Mouse (Mus musculus) hindbrain, embryonic 16.5 days (tissue): ENCODE measurements around the gene Gpr4. TPM values are rescaled to one million over a fixed set of nuclear protein-coding genes. Genes with fewer than 3 reads are reported as not detected.

ENCODE experiments used
- ATAC-seq: fragments of 200-750 bp; cut with Nextera tagmentation; 2 replicates; pipeline ENCODE4 v1.8.0; 2017; ENCODE audit warnings: moderate TSS enrichment, moderate library complexity
- H3K27ac ChIP-seq: fragments of 300-500 bp; sonication (generic); 2 replicates; pipeline ENCODE4 v1.5.1; 2014; ENCODE audit warnings: low read depth, mild to moderate bottlenecking, control low read depth, low read length, moderate library complexity
- H3K27me3 ChIP-seq: fragments of 300-500 bp; sonication (generic); replicated peaks from 2 replicates; pipeline ENCODE4 v1.6.1; 2014; ENCODE audit warnings: low read length; ENCODE audit not compliant: control insufficient read depth, insufficient read depth
- H3K36me3 ChIP-seq: fragments of 300-500 bp; sonication (generic); 2 replicates; pipeline ENCODE4 v1.6.1; 2014; ENCODE audit warnings: mild to moderate bottlenecking, low read length, moderate library complexity, mixed read lengths; ENCODE audit not compliant: control insufficient read depth, insufficient read depth
- H3K4me1 ChIP-seq: fragments of 300-500 bp; sonication (generic); 2 replicates; pipeline ENCODE4 v1.6.1; 2014; ENCODE audit warnings: low read depth, low read length; ENCODE audit not compliant: control insufficient read depth, insufficient read depth
- H3K4me2 ChIP-seq: fragments of 300-500 bp; sonication (generic); 2 replicates; pipeline ENCODE4 v1.6.1; 2014; ENCODE audit warnings: mild to moderate bottlenecking, low read length, control low read depth, moderate library complexity
- H3K4me3 ChIP-seq: fragments of 300-500 bp; sonication (generic); 2 replicates; pipeline ENCODE4 v1.5.1; 2014; ENCODE audit warnings: mild to moderate bottlenecking, low read length, control low read depth, moderate library complexity
- H3K9ac ChIP-seq: fragments of 300-500 bp; sonication (generic); 2 replicates; pipeline ENCODE4 v1.6.1; 2014; ENCODE audit warnings: low read depth, mild to moderate bottlenecking, control low read depth, low read length, moderate library complexity
- H3K9me3 ChIP-seq: fragments of 300-500 bp; sonication (generic); 2 replicates; pipeline ENCODE4 v1.6.1; 2014; ENCODE audit warnings: mild to moderate bottlenecking, low read length, moderate library complexity; ENCODE audit not compliant: control insufficient read depth
- WGBS: fragments of 180-500 bp; shearing (Covaris S2); extraction: QIAGEN DNeasy Blood & Tissue Kit; methylation state at CpG from one replicate; pipeline ENCODE4 v1.1.7; 2014; 5-methylcytosine and 5-hydroxymethylcytosine counted together
- polyA plus RNA-seq: library from polyadenylated mRNA; unstranded; fragments of >200 nt; fragmentation: Nextera tagmentation; extraction: Ambion mirVana; gene quantifications from 2 replicates; pipeline ENCODE4 v1.2.1, GENCODE M21; 2015

Gpr4 gene
- polyA plus RNA-seq, 1 experiment from 2014 or later = 3.1 TPM

GRCm38 (mm10) chr7:19229404-19229803 is 17.1 kb downstream of the Gpr4 start:
- no peaks in the 10 kb centered on the region for H3K9me3 ChIP-seq
- no peak overlapping the region; the same call in 1 of the 2 replicates for H3K27ac ChIP-seq
- H3K4me3 ChIP-seq = peak overlapping the region; percentile 56
- H3K9ac ChIP-seq = peak overlapping the region; percentile 71
- 42% methylated on average over 5 of the region's 5 CpGs for WGBS
- H3K4me1 ChIP-seq = peaks cover 15% of the 10 kb centered on the region
- H3K27me3 ChIP-seq = no peaks in the 10 kb centered on the region
- peak overlapping the region; percentile 91 for H3K4me2 ChIP-seq
- no peak for ATAC-seq
- no peaks in the 10 kb centered on the region for H3K36me3 ChIP-seq

- H3K4me1 ChIP-seq = peaks cover 15% of the 10 kb centered on the region
- H3K4me2 ChIP-seq = no peak overlapping the region
- H3K27me3 ChIP-seq = no peaks in the 10 kb centered on the region
- H3K36me3 ChIP-seq = no peaks in the 10 kb centered on the region
- no peak overlapping the region for H3K4me3 ChIP-seq
- 93% methylated on average over 2 of the region's 2 CpGs for WGBS
- no peaks in the 10 kb centered on the region for H3K9me3 ChIP-seq
- no peak for ATAC-seq
- no peak overlapping the region for H3K27ac ChIP-seq
- H3K9ac ChIP-seq = no peak overlapping the region
These were observed 17.8 kb downstream of the Gpr4 start for GRCm38 (mm10) chr7:19230041-19230580.

GRCm38 (mm10) chr7:19230899-19231298 is 18.6 kb downstream of the Gpr4 start:
- no peak overlapping the region for H3K4me3 ChIP-seq
- no peak overlapping the region for H3K4me2 ChIP-seq
- 98% methylated on average over 5 of the region's 5 CpGs for whole genome bisulfite sequencing
- ATAC-seq = no peak
- H3K36me3 ChIP-seq = no peaks in the 10 kb centered on the region
- peaks cover 18% of the 10 kb centered on the region for H3K4me1 ChIP-seq
- no peaks in the 10 kb centered on the region for H3K27me3 ChIP-seq
- no peak overlapping the region for H3K27ac ChIP-seq
- H3K9ac ChIP-seq = no peak overlapping the region
- no peaks in the 10 kb centered on the region for H3K9me3 ChIP-seq

GRCm38 (mm10) chr7:19231849-19232248 is 19.5 kb downstream of the Gpr4 start:
- peaks cover 21% of the 10 kb centered on the region for H3K4me1 ChIP-seq
- H3K9ac ChIP-seq = no peak overlapping the region
- whole genome bisulfite sequencing = 91% methylated on average over 3 of the region's 3 CpGs
- no peak overlapping the region for H3K4me2 ChIP-seq
- no peak overlapping the region for H3K27ac ChIP-seq
- no peaks in the 10 kb centered on the region for H3K9me3 ChIP-seq
- no peak for ATAC-seq
- H3K36me3 ChIP-seq = no peaks in the 10 kb centered on the region
- H3K4me3 ChIP-seq = no peak overlapping the region
- H3K27me3 ChIP-seq = no peaks in the 10 kb centered on the region

GRCm38 (mm10) chr7:19234652-19235051 is 22.3 kb downstream of the Gpr4 start:
- H3K27me3 ChIP-seq = no peaks in the 10 kb centered on the region
- H3K4me1 ChIP-seq = peaks cover 12% of the 10 kb centered on the region
- no peak overlapping the region for H3K27ac ChIP-seq
- H3K9ac ChIP-seq = no peak overlapping the region
- ATAC-seq = no peak
- no peaks in the 10 kb centered on the region for H3K9me3 ChIP-seq
- no peak overlapping the region for H3K4me3 ChIP-seq
- no peak overlapping the region for H3K4me2 ChIP-seq
- no peaks in the 10 kb centered on the region for H3K36me3 ChIP-seq
- WGBS = 79% methylated on average over 5 of the region's 5 CpGs

GRCm38 (mm10) chr7:19235092-19235671 is 22.8 kb downstream of the Gpr4 start:
- H3K27me3 ChIP-seq = no peaks in the 10 kb centered on the region
- peaks cover 10% of the 10 kb centered on the region for H3K4me1 ChIP-seq
- H3K4me2 ChIP-seq = no peak overlapping the region
- 96% methylated on average over 2 of the region's 2 CpGs for WGBS
- no peaks in the 10 kb centered on the region for H3K36me3 ChIP-seq
- H3K27ac ChIP-seq = no peak overlapping the region
- no peak for ATAC-seq
- no peak overlapping the region for H3K9ac ChIP-seq
- no peaks in the 10 kb centered on the region for H3K9me3 ChIP-seq
- no peak overlapping the region for H3K4me3 ChIP-seq

- Histone ChIP-seq H3K4me3 (no peak overlapping the region), H3K4me2 (no peak overlapping the region), H3K4me1 (peaks cover 10% of the 10 kb centered on the region), H3K9me3 (no peaks in the 10 kb centered on the region), H3K27me3 (no peaks in the 10 kb centered on the region), H3K36me3 (no peaks in the 10 kb centered on the region), H3K27ac (peak overlapping the region; percentile 17; the same call in 1 of the 2 replicates), H3K9ac (no peak overlapping the region)
- WGBS = 65% methylated on average over 2 of the region's 2 CpGs
- ATAC-seq = no peak
These were observed 24.1 kb downstream of the Gpr4 start for GRCm38 (mm10) chr7:19236411-19236810.

- no peak overlapping the region for H3K4me2 ChIP-seq
- no peak overlapping the region for H3K9ac ChIP-seq
- ATAC-seq = no peak
- 97% methylated on average over 4 of the region's 4 CpGs for WGBS
- H3K27me3 ChIP-seq = no peaks in the 10 kb centered on the region
- H3K27ac ChIP-seq = no peak overlapping the region
- peaks cover 10% of the 10 kb centered on the region for H3K4me1 ChIP-seq
- no peak overlapping the region for H3K4me3 ChIP-seq
- no peaks in the 10 kb centered on the region for H3K9me3 ChIP-seq
- no peaks in the 10 kb centered on the region for H3K36me3 ChIP-seq
These were observed 26.0 kb downstream of the Gpr4 start for GRCm38 (mm10) chr7:19238344-19238743.

- WGBS = 0% methylated on average over 1 of the region's 1 CpGs
- Histone ChIP-seq H3K9ac (no peak overlapping the region; the same call in 1 of the 2 replicates), H3K4me3 (no peak overlapping the region), H3K9me3 (no peaks in the 10 kb centered on the region), H3K36me3 (no peaks in the 10 kb centered on the region), H3K27me3 (no peaks in the 10 kb centered on the region), H3K4me1 (peaks cover 10% of the 10 kb centered on the region), H3K4me2 (no peak overlapping the region), H3K27ac (no peak overlapping the region; the same call in 1 of the 2 replicates)
- peak; percentile 93 for ATAC-seq
These were observed 27.1 kb downstream of the Gpr4 start for GRCm38 (mm10) chr7:19239423-19239822.
